Mouse (Mus musculus) stomach, embryonic 16.5 days (tissue): ENCODE results near the gene Wdhd1. TPM values are rescaled to one million over a fixed set of nuclear protein-coding genes. Genes with fewer than 3 reads are reported as not detected.
"Not testable (repeated sequence)": the region's sequence is repeated elsewhere in the genome, so short reads cannot be mapped to it uniquely, and the experiment has no call there.

Experiments used
- ATAC-seq: fragments of 200-750 bp; cut with Nextera tagmentation; 2 replicates; pipeline ENCODE4 v1.8.0; 2017; ENCODE audit warnings: moderate number of reproducible peaks, moderate TSS enrichment; ENCODE audit not compliant: insufficient read depth, low FRiP score
- H3K27ac ChIP-seq: fragments of 300-500 bp; sonication (generic); 2 replicates; pipeline ENCODE4 v1.5.1; 2014; ENCODE audit warnings: low read length
- H3K27me3 ChIP-seq: fragments of 300-500 bp; sonication (generic); 2 replicates; pipeline ENCODE4 v1.6.1; 2014; ENCODE audit warnings: low read length, control low read depth, mixed read lengths; ENCODE audit not compliant: control insufficient read depth, insufficient read depth
- H3K36me3 ChIP-seq: fragments of 300-500 bp; sonication (generic); 2 replicates; pipeline ENCODE4 v1.6.1; 2014; ENCODE audit warnings: low read length; ENCODE audit not compliant: control insufficient read depth, insufficient read depth
- H3K4me1 ChIP-seq: fragments of 300-500 bp; sonication (generic); 2 replicates; pipeline ENCODE4 v1.6.1; 2014; ENCODE audit warnings: low read length, control low read depth, mixed read lengths; ENCODE audit not compliant: control insufficient read depth, insufficient read depth
- H3K4me2 ChIP-seq: fragments of 300-500 bp; sonication (generic); 2 replicates; pipeline ENCODE4 v1.6.1; 2014; ENCODE audit warnings: low read depth, low read length, mixed read lengths
- H3K4me3 ChIP-seq: fragments of 300-500 bp; sonication (generic); replicated peaks from 2 replicates; pipeline ENCODE4 v1.5.1; 2014; ENCODE audit warnings: mild to moderate bottlenecking, low read length
- H3K9ac ChIP-seq: fragments of 300-500 bp; sonication (generic); 2 replicates; pipeline ENCODE4 v1.6.1; 2014; ENCODE audit warnings: low read length
- H3K9me3 ChIP-seq: fragments of 300-500 bp; sonication (generic); replicated peaks from 2 replicates; pipeline ENCODE4 v1.6.1; 2016; ENCODE audit warnings: low read length, control low read depth; ENCODE audit not compliant: control insufficient read depth
- WGBS: fragments of 180-500 bp; shearing (Covaris S2); extraction: QIAGEN DNeasy Blood & Tissue Kit; methylation state at CpG from one replicate; pipeline ENCODE4 v1.1.7; 2014; 5-methylcytosine and 5-hydroxymethylcytosine counted together
- polyA plus RNA-seq: library from polyadenylated mRNA; unstranded; fragments of >200 nt; fragmentation: Nextera tagmentation; extraction: Ambion mirVana; gene quantifications from 2 replicates; pipeline ENCODE4 v1.2.1, GENCODE M21; 2015

Wdhd1 gene
- 23.4 and 25.6 TPM in 2 replicates for polyA plus RNA-seq

DNA sequence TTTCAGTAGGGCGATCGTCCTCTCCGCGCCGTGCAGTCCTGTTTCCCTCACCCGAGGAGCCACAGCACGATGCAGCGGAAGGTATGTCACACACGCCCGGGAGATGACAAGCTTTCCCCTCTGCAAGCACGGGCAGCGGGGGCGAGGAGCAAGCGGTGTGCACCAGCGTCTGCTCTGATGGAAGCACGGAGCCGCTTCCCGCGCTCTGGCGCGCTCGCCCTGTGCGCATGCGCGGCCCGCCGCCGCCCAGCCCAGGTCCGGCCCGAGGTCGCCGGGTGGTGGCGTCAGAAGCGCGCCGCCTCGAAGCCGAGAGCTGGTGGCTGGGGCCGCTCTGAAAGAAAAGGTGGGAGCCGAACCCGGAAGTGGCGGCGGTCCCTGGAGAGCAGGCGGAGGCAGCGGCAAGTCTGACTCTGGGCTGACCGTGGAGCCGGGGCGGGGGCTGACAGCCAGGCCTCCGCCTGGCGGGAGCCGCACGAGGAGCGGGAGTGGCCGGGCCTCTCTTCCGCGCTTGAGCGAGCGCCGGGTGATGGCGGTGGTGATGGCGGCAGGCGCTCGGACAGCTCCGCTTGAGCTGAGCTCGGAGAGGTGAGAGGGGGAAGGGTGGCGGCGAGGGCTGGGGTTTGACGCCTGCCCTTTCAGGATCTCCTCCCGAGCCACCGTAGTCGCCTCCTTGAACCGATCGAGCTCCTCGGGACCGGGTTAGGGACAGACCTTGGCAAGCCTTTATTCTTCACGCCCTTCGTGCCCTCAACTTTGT, at the start of gene Wdhd1, which contains the start of gene Socs4:
TSS of gene Wdhd1 (minus strand) at position 221 of the 757 bp plus-strand sequence.
TSS of gene Socs4 (plus strand) at position 295 of the 757 bp plus-strand sequence.
- ATAC-seq = peak; percentile 98
- Histone ChIP-seq H3K4me3 (peak within 1 kb of the TSS; percentile 92), H3K27me3 (no peaks in the 10 kb centered on the region), H3K36me3 (no peaks in the 10 kb centered on the region), H3K4me1 (peaks cover 8% of the 10 kb centered on the region), H3K9ac (peak within 1 kb of the TSS; percentile 94), H3K9me3 (no peaks in the 10 kb centered on the region), H3K4me2 (peak within 1 kb of the TSS; percentile 78), H3K27ac (peak within 1 kb of the TSS; percentile 97)
- WGBS = under 1% methylated on average over 76 of the region's 77 CpGs

DNA sequence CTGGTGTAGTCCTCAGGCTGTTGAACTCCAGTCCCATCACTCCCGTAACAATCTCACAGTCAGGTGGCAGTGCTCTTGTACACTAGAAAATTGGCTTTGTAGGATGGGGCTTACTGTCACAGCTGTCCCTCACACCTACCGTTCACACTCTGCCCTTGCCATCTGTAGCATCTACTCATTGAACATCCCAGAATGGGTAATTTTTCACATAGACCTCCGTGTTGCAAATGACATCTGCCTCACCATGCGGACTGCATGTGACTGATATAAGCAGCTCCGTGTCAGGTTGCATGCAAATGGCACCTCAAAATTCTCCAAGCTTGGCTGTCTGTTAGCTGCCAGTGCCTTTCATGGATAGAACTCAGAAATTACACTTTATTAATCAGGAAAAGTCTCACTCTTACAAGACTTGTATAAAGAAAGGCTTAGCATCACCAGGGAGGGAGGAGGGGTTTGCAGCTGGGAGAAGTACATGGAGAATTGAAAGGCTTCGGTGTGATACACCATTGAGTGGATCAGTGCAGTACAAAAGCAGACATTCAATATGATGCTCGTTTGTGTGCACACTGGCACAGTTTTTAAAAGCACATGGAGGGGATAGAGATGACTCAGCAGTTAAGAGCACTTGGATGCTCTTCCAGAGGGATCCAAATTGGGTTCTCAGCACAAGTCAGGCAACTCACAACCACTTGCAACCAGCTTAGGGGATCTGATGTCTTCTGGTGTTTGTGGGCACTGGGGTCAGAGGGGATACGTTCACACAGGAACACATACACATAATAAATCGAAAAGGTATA, 49.5 kb upstream of the Wdhd1 start:
- WGBS = 84% methylated on average over 9 of the region's 9 CpGs
- Histone ChIP-seq H3K4me1 (no peaks in the 10 kb centered on the region), H3K27ac (no peak overlapping the region), H3K27me3 (no peaks in the 10 kb centered on the region), H3K36me3 (no peaks in the 10 kb centered on the region; the same call in 1 of the 2 replicates), H3K9me3 (no peaks in the 10 kb centered on the region), H3K4me2 (no peak overlapping the region), H3K4me3 (no peak overlapping the region), H3K9ac (no peak overlapping the region)
- no peak for ATAC-seq

DNA sequence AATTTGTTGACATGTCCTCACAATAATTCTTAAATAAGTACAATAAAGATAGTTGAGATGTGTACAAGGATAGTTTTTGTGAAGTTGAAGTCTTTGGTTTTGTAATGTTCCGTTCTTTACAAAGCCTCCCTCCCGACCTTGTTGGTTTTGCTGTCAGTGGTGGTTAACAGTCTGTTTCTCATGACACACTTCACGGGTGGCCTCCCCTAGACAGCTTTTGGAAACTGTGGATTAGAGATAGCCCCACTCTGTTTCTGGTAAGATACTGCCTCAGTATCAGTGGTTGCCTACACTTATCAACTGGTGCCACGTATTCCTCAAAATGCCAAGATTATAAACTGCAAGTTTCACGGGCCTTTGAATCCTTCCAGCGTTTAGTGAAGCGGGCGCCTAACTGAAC, 44.9 kb upstream of the Wdhd1 start:
- ATAC-seq, H3K9ac ChIP-seq, H3K4me3 ChIP-seq, H3K27ac ChIP-seq, H3K36me3 ChIP-seq, H3K4me2 ChIP-seq, H3K4me1 ChIP-seq, H3K9me3 ChIP-seq, H3K27me3 ChIP-seq: not testable (repeated sequence)
- WGBS = 95% methylated on average over 6 of the region's 8 CpGs

DNA sequence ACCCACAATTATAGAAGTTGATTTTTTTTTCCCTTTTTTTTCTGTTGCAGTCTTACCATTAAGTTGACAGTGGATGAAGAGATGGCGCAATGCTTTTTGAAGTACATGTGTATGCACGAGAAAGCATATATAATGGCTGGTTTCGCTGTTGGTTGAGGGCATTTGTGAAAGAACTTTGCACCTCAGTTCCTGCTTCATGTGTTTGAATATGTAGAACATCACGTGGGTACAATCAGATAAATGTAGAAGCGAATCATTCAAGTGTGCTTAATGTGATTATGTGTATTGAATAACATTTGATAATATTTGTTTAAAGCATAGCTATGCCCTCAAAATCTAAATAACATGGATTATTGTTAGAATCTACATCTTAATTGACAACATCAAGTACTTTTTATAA, 42.7 kb upstream of the Wdhd1 start:
- Histone ChIP-seq H3K4me3 (no peak overlapping the region), H3K27me3 (no peaks in the 10 kb centered on the region), H3K4me2 (no peak overlapping the region), H3K9me3 (no peaks in the 10 kb centered on the region), H3K27ac (no peak overlapping the region; the same call in 1 of the 2 replicates), H3K4me1 (no peaks in the 10 kb centered on the region), H3K9ac (no peak overlapping the region), H3K36me3 (peaks cover 5% of the 10 kb centered on the region)
- no peak for ATAC-seq
- 84% methylated on average over 5 of the region's 5 CpGs for WGBS

DNA sequence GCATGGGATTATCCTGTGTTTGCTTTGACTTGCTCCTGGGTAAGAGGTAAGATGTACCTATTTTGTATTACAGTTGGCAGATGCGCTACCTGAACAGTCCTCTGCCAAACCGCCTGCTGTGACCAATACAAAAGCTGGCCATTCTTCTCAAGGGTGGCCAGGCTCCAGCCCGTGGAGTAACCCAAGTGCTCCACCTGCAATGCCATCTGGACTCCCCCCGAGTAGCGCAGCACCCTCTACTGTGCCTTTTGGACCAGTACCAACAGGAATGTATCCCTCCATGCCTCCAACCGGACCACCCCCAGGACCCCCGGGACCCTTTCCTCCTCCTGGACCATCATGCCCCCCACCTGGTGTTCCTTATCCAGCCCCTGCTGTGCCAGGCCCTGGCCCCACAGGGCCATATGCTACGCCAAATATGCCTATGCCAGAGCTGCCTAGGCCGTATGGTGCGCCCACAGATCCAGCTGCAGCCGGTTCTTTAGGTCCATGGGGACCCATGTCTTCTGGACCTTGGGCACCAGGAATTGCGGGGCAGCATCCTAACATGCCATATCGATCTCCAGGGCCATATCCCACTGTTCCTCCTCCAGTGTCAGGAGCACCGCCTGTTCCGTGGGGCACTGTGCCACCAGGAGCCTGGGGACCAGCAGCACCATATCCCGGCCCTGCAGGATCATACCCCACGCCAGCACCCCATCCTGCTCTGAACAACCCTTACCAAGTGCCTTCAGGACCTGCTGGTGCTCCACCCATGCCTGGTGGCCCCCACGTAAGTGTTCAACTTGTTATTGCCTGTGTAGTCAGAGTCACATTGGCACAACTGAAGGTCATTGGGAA, 33.9 kb upstream of the Wdhd1 start:
- H3K9me3 ChIP-seq = no peaks in the 10 kb centered on the region
- H3K36me3 ChIP-seq = peaks cover 24% of the 10 kb centered on the region

DNA sequence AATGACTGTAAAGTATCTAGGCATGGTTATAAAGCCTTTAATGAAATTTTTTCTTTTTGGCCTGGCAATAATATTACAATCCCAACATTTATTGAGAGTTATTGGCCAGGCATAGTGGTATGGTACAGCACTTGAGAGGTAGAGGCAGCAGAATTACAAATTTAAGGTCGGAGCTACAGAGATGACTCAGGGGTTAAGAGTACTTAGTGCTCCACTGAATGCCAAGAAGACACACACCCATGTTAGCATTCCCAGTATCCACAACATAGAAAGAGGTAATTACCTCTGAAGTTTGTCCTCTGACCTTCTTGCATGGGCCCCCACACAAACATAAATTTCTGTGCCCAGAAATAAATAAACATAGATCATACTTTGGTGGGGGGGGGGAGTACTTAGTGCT, 32.4 kb upstream of the Wdhd1 start:
- H3K9ac ChIP-seq = no peak overlapping the region
- WGBS = 78% methylated on average over 1 of the region's 1 CpGs

More for the DNA sequence above, 33.9 kb upstream of the Wdhd1 start:
- no peak for ATAC-seq
- H3K27ac ChIP-seq = no peak overlapping the region
- no peak overlapping the region for H3K9ac ChIP-seq
- no peak overlapping the region for H3K4me2 ChIP-seq
- H3K27me3 ChIP-seq = no peaks in the 10 kb centered on the region
- no peak overlapping the region for H3K4me3 ChIP-seq
- H3K4me1 ChIP-seq = 0 out of 2 replicates have a peak, but pooled peaks cover 2% of the 10 kb centered on the region
- WGBS = 90% methylated on average over 18 of the region's 18 CpGs

DNA sequence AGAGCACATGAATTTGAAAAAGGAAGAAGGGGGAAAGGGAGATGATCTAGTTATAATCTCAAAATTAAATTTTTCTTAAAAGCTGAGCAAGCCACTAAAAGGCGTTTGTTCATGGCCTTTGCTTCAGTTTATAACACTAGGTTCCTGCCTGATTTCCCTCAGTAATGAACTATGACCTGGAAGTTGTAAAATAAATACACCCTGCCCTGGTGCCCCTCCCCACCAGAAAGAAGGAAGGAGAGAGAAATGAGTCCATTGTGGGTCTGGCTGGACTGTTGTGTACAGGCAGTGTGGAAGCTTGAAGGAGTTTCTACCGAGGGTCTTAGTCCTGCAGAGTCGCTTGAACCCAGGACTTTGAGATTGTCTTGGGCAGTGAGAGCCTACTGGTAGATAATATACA, 31.0 kb upstream of the Wdhd1 start:
- Histone ChIP-seq H3K9ac (no peak overlapping the region), H3K4me2 (no peak overlapping the region), H3K4me1 (0 out of 2 replicates have a peak, but pooled peaks cover 2% of the 10 kb centered on the region), H3K4me3 (no peak overlapping the region), H3K27me3 (no peaks in the 10 kb centered on the region), H3K9me3 (no peaks in the 10 kb centered on the region), H3K36me3 (peaks cover 18% of the 10 kb centered on the region), H3K27ac (no peak overlapping the region)
- WGBS = 75% methylated on average over 3 of the region's 3 CpGs
- ATAC-seq = no peak

More for the DNA sequence above, 32.4 kb upstream of the Wdhd1 start:
- Histone ChIP-seq H3K36me3 (peaks cover 24% of the 10 kb centered on the region), H3K27ac (no peak overlapping the region), H3K4me2 (no peak overlapping the region), H3K4me3 (no peak overlapping the region), H3K27me3 (no peaks in the 10 kb centered on the region), H3K4me1 (0 out of 2 replicates have a peak, but pooled peaks cover 2% of the 10 kb centered on the region), H3K9me3 (no peaks in the 10 kb centered on the region)
- ATAC-seq = no peak

DNA sequence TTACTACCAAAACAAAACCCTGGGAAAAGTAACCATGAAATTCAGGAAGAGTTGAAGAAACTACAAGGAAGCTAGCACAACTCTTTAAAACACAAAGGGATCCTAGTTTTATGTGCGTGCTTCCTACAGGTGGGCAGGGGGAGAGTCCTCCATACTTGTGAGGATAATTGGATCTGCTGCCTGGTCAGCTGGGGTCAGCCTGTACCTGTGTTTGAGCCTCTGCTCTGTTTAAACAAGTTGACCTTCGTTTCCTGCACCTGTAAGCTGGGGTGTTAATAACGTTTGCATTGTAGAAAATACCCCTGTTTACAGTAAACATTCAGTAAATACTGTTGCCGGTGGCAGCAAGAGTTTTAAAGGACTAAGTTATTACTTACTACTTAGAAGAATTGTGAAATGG, 29.3 kb upstream of the Wdhd1 start:
- H3K4me1 ChIP-seq = 0 out of 2 replicates have a peak, but pooled peaks cover 2% of the 10 kb centered on the region
- WGBS = 70% methylated on average over 4 of the region's 4 CpGs
- H3K27ac ChIP-seq = no peak overlapping the region
- no peaks in the 10 kb centered on the region for H3K27me3 ChIP-seq
- H3K4me3 ChIP-seq = no peak overlapping the region
- no peak overlapping the region for H3K4me2 ChIP-seq
- H3K9me3 ChIP-seq = no peaks in the 10 kb centered on the region
- H3K9ac ChIP-seq = no peak overlapping the region
- no peak for ATAC-seq
- H3K36me3 ChIP-seq = peaks cover 14% of the 10 kb centered on the region
